Mouse (Mus musculus) midbrain, embryonic 16.5 days (tissue): ENCODE measurements around the gene Fgd2. TPM values are rescaled to one million over a fixed set of nuclear protein-coding genes. Genes with fewer than 3 reads are reported as not detected.

Experiments used
- ATAC-seq: fragments of 200-750 bp; cut with Nextera tagmentation; 2 replicates; pipeline ENCODE4 v1.8.0; 2017; ENCODE audit warnings: moderate TSS enrichment
- H3K27ac ChIP-seq: fragments of 300-500 bp; sonication (generic); 2 replicates; pipeline ENCODE4 v1.5.1; 2014; ENCODE audit warnings: mild to moderate bottlenecking, low read length, mixed read lengths
- H3K27me3 ChIP-seq: fragments of 300-500 bp; sonication (generic); 2 replicates; pipeline ENCODE4 v1.6.1; 2014; ENCODE audit warnings: low read depth, low read length, mixed read lengths; ENCODE audit not compliant: control insufficient read depth, insufficient read depth
- H3K36me3 ChIP-seq: fragments of 300-500 bp; sonication (generic); 2 replicates; pipeline ENCODE4 v1.6.1; 2014; ENCODE audit warnings: mild to moderate bottlenecking, low read length, moderate library complexity, mixed read lengths; ENCODE audit not compliant: control insufficient read depth, insufficient read depth
- H3K4me1 ChIP-seq: fragments of 300-500 bp; sonication (generic); 2 replicates; pipeline ENCODE4 v1.6.1; 2014; ENCODE audit warnings: mild to moderate bottlenecking, low read length, mixed read lengths; ENCODE audit not compliant: control insufficient read depth, insufficient read depth
- H3K4me2 ChIP-seq: fragments of 300-500 bp; sonication (generic); 2 replicates; pipeline ENCODE4 v1.6.1; 2014; ENCODE audit warnings: mild to moderate bottlenecking, low read length, mixed read lengths
- H3K4me3 ChIP-seq: fragments of 300-500 bp; sonication (generic); 2 replicates; pipeline ENCODE4 v1.5.1; 2014; ENCODE audit warnings: low read depth, mild to moderate bottlenecking, low read length, moderate library complexity, mixed read lengths
- H3K9ac ChIP-seq: fragments of 300-500 bp; sonication (generic); 2 replicates; pipeline ENCODE4 v1.6.1; 2014; ENCODE audit warnings: low read depth, low read length, mixed read lengths
- H3K9me3 ChIP-seq: fragments of 300-500 bp; sonication (generic); replicated peaks from 2 replicates; pipeline ENCODE4 v1.6.1; 2014; ENCODE audit warnings: mild to moderate bottlenecking, low read length, mixed read lengths; ENCODE audit not compliant: control insufficient read depth, poor library complexity, severe bottlenecking
- WGBS: fragments of 180-500 bp; shearing (Covaris S2); extraction: QIAGEN DNeasy Blood & Tissue Kit; methylation state at CpG from one replicate; pipeline ENCODE4 v1.1.7; 2014; 5-methylcytosine and 5-hydroxymethylcytosine counted together
- polyA plus RNA-seq: library from polyadenylated mRNA; unstranded; fragments of >200 nt; fragmentation: Nextera tagmentation; extraction: Ambion mirVana; gene quantifications from 2 replicates; pipeline ENCODE4 v1.2.1, GENCODE M21; 2015

Gene Fgd2
- polyA plus RNA-seq, 1 experiment from 2014 or later, result 12.7 TPM

DNA sequence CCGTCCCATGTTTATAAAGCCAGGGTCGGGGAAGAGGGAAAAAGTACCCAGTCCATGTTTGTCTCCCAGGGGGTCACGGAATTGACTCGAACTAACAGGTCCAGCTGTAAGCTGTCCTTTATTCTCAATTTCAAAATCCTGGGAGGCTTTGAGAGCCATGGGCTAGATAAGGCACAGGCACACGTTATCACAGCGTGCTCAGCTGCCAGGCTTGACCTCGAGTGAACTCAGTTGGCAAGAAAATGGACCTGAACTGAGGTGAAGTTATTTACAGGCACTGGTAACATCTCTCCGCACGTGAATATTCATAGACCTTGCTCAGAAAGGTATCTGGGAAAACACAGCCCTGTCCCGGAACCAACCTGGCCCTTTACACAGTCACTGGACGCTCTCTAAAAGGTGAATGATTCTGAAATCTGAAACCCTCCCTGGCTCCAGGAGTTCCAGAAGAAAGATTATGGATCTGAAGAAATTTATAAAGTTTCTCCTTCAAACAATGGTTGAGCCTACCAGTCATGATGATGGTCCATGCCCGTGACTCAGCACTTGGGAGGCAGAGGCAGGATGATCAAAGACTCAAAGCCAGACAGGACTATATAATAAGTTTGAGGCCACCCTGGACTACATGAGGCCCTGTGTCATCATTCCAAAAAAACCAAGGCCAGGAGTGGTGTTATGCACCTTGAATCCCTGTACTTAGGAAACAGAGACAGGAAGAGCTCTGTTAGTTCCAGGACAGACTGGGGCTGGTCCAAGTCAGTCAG lies 59.4 kb downstream of the Fgd2 start:
- H3K9me3 ChIP-seq, result no peaks in the 10 kb centered on the region
- peaks cover 2% of the 10 kb centered on the region; the same call in 1 of the 2 replicates for H3K4me1 ChIP-seq
- H3K27me3 ChIP-seq, result no peaks in the 10 kb centered on the region
- no peak for ATAC-seq
- H3K27ac ChIP-seq, result no peak overlapping the region
- no peaks in the 10 kb centered on the region for H3K36me3 ChIP-seq
- no peak overlapping the region for H3K4me2 ChIP-seq
- no peak overlapping the region for H3K9ac ChIP-seq
- H3K4me3 ChIP-seq, result no peak overlapping the region
- WGBS, result 74% methylated on average over 12 of the region's 12 CpGs

DNA sequence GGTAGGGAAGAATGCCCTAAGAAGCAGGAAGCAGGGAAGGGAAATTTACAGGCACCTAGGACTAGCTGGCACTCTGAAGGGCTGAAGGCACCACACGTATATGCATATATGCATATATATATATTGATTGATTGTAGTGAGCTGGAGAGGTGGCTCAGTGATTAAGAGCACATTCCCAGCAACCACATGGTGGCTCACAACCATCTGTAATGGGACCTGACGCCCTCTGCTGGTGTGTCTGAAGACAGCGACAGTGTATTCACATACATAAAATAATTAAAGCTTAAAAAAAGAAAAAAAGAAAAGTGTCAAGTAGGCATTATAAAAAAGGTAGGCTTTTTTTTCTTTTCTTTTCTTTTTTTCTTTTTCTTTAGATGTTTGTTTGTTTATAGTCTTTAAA lies 60.6 kb downstream of the Fgd2 start:
- no peaks in the 10 kb centered on the region for H3K27me3 ChIP-seq
- WGBS, result 78% methylated on average over 3 of the region's 3 CpGs
- H3K4me1 ChIP-seq, result peaks cover under 1% of the 10 kb centered on the region; the same call in 1 of the 2 replicates
- no peak for ATAC-seq
- H3K9ac ChIP-seq, result no peak overlapping the region
- no peak overlapping the region for H3K4me3 ChIP-seq
- no peak overlapping the region for H3K27ac ChIP-seq
- H3K9me3 ChIP-seq, result no peaks in the 10 kb centered on the region
- H3K36me3 ChIP-seq, result no peaks in the 10 kb centered on the region
- no peak overlapping the region for H3K4me2 ChIP-seq

DNA sequence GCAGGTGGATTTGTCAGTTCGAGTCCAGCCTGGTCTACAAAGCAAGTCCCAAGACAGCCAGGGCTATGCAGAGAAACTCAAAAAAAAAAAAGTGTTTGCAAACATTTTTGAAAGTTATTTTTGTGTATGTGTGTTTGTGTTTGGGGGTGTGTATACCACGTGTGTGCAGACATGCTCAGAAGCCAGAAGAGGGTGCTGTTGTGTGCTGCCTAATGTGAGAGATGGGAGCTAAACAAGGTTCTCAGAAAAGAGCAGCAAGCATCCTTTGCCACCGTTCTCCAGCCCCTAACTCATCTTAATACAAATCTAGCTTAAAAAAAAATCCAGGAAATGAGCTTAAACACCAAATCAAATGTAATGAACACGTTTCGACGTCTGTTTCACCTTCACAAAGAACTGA lies 61.6 kb downstream of the Fgd2 start:
- Histone ChIP-seq H3K4me1 (no peaks in the 10 kb centered on the region), H3K9ac (no peak overlapping the region), H3K4me3 (no peak overlapping the region), H3K36me3 (no peaks in the 10 kb centered on the region), H3K4me2 (no peak overlapping the region), H3K9me3 (no peaks in the 10 kb centered on the region), H3K27ac (no peak overlapping the region), H3K27me3 (no peaks in the 10 kb centered on the region)
- no peak for ATAC-seq
- whole genome bisulfite sequencing, result 87% methylated on average over 6 of the region's 6 CpGs

DNA sequence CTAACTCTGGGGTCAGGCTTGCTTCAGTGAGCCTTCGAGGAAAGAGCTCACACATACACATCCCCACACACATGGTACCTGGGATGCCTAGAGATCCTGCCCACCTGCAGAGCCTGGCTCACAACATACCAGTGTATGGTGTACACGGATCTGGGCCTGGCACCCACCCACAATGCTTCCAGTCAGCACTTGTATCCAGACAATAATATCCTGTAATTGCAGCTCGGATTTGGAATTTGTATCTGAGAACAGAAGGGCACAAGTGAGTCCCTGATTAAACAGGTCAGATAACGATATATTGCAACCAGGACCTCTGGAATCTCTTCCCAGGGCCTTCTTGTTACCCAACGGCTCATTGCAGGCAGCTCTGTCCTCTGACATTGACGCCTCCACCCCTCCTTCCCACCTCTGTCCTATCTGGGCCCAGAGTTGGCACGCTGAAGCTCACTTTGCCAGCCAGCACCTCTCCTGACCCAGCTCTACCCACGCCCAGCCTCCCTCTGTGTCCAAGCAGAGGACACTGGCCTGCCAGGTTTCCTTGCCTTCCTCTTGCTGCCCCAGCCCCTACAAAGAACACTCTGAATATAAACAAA lies 62.3 kb downstream of the Fgd2 start:
- Histone ChIP-seq H3K36me3 (no peaks in the 10 kb centered on the region), H3K4me1 (no peaks in the 10 kb centered on the region), H3K9ac (no peak overlapping the region), H3K9me3 (no peaks in the 10 kb centered on the region), H3K4me3 (no peak overlapping the region), H3K27me3 (no peaks in the 10 kb centered on the region), H3K27ac (no peak overlapping the region), H3K4me2 (no peak overlapping the region)
- 85% methylated on average over 8 of the region's 8 CpGs for WGBS
- ATAC-seq, result no peak

DNA sequence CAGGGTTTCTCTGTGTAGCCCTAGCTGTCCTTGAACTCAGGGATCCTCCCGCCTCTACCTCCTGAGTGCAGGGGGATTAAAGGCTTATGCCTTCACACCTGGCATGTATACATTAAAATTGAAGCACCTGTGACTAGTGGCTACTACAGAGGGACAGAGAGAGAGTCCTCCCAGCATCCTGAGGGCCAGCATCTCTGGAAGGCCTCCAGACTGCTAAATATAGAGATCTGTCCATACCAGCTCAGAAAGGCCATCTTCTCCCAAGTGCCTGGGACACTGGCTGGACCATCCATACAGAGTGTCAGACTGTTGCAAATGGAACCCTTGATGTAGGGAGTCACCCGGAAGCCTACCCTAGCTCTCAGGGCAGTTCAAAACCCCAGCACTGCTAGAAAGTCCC lies 63.3 kb downstream of the Fgd2 start:
- no peak for ATAC-seq
- WGBS, result 98% methylated on average over 2 of the region's 2 CpGs
- H3K4me2 ChIP-seq, result no peak overlapping the region
- H3K9ac ChIP-seq, result no peak overlapping the region
- H3K4me1 ChIP-seq, result no peaks in the 10 kb centered on the region
- no peaks in the 10 kb centered on the region for H3K27me3 ChIP-seq
- H3K27ac ChIP-seq, result no peak overlapping the region
- no peaks in the 10 kb centered on the region for H3K36me3 ChIP-seq
- no peaks in the 10 kb centered on the region for H3K9me3 ChIP-seq
- no peak overlapping the region for H3K4me3 ChIP-seq

DNA sequence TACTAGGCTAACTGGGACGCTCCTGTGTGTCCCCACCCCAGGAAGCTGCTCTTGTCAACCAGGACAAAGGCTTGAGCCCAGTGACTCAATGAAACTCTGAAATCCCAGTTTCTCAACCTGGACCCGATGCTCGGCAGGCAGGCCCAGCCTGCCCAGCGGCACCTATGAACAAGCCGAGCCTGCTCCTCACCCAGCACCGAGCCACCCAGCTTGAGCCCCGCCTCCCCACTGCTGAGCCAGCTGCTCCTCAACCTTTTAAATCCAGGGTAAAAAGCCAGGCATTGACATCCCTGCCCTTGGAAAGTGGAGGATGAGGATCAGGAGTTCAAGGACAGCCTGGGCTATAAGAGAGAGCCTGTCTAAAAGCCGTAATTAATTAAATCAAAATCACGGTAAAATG lies 64.6 kb downstream of the Fgd2 start:
- H3K4me1 ChIP-seq, result no peaks in the 10 kb centered on the region
- no peaks in the 10 kb centered on the region for H3K27me3 ChIP-seq
- no peak overlapping the region for H3K9ac ChIP-seq
- H3K36me3 ChIP-seq, result no peaks in the 10 kb centered on the region
- ATAC-seq, result no peak
- WGBS, result 49% methylated on average over 9 of the region's 9 CpGs
- H3K4me2 ChIP-seq, result no peak overlapping the region
- no peak overlapping the region for H3K27ac ChIP-seq
- no peaks in the 10 kb centered on the region for H3K9me3 ChIP-seq
- H3K4me3 ChIP-seq, result no peak overlapping the region

DNA sequence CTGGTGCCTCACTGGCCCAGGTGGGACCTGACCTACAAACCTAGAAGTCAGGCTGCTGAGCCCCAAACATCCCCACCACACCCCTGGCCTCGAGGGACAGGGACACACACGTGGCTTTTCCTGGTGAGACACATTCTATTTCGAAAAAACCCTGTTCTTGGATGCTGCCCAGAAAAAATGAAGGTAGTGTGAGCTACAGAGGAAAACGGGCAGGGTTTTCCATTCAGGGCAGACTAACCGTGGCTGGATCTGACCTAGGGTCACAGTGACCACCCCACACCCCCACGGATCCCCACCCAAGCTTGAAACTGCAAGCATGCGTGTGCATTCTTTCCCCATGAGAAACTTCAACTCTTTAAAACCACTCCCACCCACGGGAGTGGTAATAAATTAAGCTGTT lies 67.5 kb downstream of the Fgd2 start:
- no peak for ATAC-seq
- WGBS, result 47% methylated on average over 8 of the region's 8 CpGs
- no peaks in the 10 kb centered on the region for H3K9me3 ChIP-seq
- H3K27ac ChIP-seq, result no peak overlapping the region
- no peaks in the 10 kb centered on the region for H3K27me3 ChIP-seq
- H3K36me3 ChIP-seq, result no peaks in the 10 kb centered on the region
- H3K4me3 ChIP-seq, result no peak overlapping the region
- no peaks in the 10 kb centered on the region for H3K4me1 ChIP-seq
- H3K9ac ChIP-seq, result no peak overlapping the region
- H3K4me2 ChIP-seq, result no peak overlapping the region

DNA sequence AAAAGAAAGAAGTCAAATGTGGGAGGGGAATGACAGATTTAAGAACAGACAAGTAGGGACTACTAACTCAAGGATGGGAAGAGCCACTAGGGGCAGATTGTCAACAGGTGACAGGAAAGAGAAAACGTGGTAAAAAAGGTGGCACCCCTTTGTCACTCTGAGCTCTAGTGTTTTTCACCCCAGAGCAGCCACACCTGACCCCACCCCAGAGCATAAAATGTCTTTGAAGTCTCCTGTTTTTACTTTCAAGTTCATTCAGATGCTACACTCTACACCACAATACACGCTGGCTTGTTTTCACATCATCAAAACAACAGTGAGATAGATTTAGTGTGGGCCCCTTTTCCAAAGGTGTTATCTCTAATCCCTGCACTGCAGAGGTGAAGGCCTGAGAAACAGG lies 68.1 kb downstream of the Fgd2 start:
- H3K4me2 ChIP-seq, result no peak overlapping the region
- ATAC-seq, result no peak
- no peak overlapping the region for H3K4me3 ChIP-seq
- H3K36me3 ChIP-seq, result no peaks in the 10 kb centered on the region
- no peaks in the 10 kb centered on the region for H3K27me3 ChIP-seq
- no peak overlapping the region for H3K9ac ChIP-seq
- no peaks in the 10 kb centered on the region for H3K4me1 ChIP-seq
- 57% methylated on average over 2 of the region's 2 CpGs for WGBS
- H3K27ac ChIP-seq, result no peak overlapping the region
- no peaks in the 10 kb centered on the region for H3K9me3 ChIP-seq
